Mouse (Mus musculus): ENCODE measurements around the gene Tnp1. TPM values are rescaled to one million over a fixed set of nuclear protein-coding genes. Genes with fewer than 3 reads are reported as not detected.

Tnp1 gene
- total RNA-seq, 2 experiments from 2014 or later = not detected

- no peak for DNase-seq
- intact Hi-C loops (cut with DNase I) = no loop called here
These were observed 11.1 kb upstream of the Tnp1 start for GRCm38 (mm10) chr1:73026786-73027299.

- intact Hi-C loops (cut with DNase I) = no loop called here
These were observed 10.4 kb upstream of the Tnp1 start for GRCm38 (mm10) chr1:73026157-73026556.

GRCm38 (mm10) chr1:73006847-73007246 is 8.9 kb downstream of the Tnp1 start:
- no peak for DNase-seq
- intact Hi-C loops (cut with DNase I) = no loop called here

More at GRCm38 (mm10) chr1:73026157-73026556, 10.4 kb upstream of the Tnp1 start:
- no peak for DNase-seq

GRCm38 (mm10) chr1:73004890-73005289 is 10.8 kb downstream of the Tnp1 start:
- intact Hi-C loops (cut with DNase I) = loop anchor here (5.0 kb wide), 1 partner anchor 817 kb away; no protein-coding TSS in a partner anchor
- DNase-seq = no peak

- DNase-seq = no peak
- intact Hi-C loops (cut with DNase I) = loop anchor here (5.0 kb wide), 1 partner anchor 820 kb away; no protein-coding TSS in a partner anchor
These were observed 13.1 kb downstream of the Tnp1 start for GRCm38 (mm10) chr1:73002637-73003036.

- intact Hi-C loops (cut with DNase I) = loop anchor here (5.0 kb wide), 1 partner anchor 820 kb away; no protein-coding TSS in a partner anchor
- DNase-seq = peak; percentile 25 to 54
These were observed 13.7 kb downstream of the Tnp1 start for GRCm38 (mm10) chr1:73001961-73002360.

GRCm38 (mm10) chr1:72994751-72995528 is 20.8 kb downstream of the Tnp1 start:
- intact Hi-C loops (cut with DNase I) = no loop called here
- DNase-seq = no peak

- DNase-seq = no peak
These were observed 22.7 kb downstream of the Tnp1 start for GRCm38 (mm10) chr1:72992944-72993464.

GRCm38 (mm10) chr1:72992209-72992608 is 23.5 kb downstream of the Tnp1 start:
- no peak for DNase-seq
- intact Hi-C loops (cut with DNase I) = no loop called here

More at GRCm38 (mm10) chr1:72992944-72993464, 22.7 kb downstream of the Tnp1 start:
- intact Hi-C loops (cut with DNase I) = no loop called here

GRCm38 (mm10) chr1:72988904-72989303 is 26.8 kb downstream of the Tnp1 start:
- DNase-seq = peak in 1 of 2 experiments; percentile 18
- intact Hi-C loops (cut with DNase I) = no loop called here

GRCm38 (mm10) chr1:72986715-72987114 is 29.0 kb downstream of the Tnp1 start:
- no peak for DNase-seq
- intact Hi-C loops (cut with DNase I) = no loop called here

GRCm38 (mm10) chr1:72978956-72979355 is 36.8 kb downstream of the Tnp1 start:
- intact Hi-C loops (cut with DNase I) = no loop called here

GRCm38 (mm10) chr1:72974226-72974625 is 41.5 kb downstream of the Tnp1 start:
- intact Hi-C loops (cut with DNase I) = no loop called here

More at GRCm38 (mm10) chr1:72978956-72979355, 36.8 kb downstream of the Tnp1 start:
- no peak for DNase-seq

GRCm38 (mm10) chr1:72970461-72970860 is 45.2 kb downstream of the Tnp1 start:
- intact Hi-C loops (cut with DNase I) = loop anchor here (2.0 kb wide), 1 partner anchor 66 kb away; no protein-coding TSS in a partner anchor
- DNase-seq = no peak

More at GRCm38 (mm10) chr1:72974226-72974625, 41.5 kb downstream of the Tnp1 start:
- peak; percentile 25 to 34 for DNase-seq

- DNase-seq = peak in 1 of 2 experiments; percentile 20
- intact Hi-C loops (cut with DNase I) = loop anchor here (5.0 to 10.0 kb wide), 2 partner anchors 92 to 306 kb away; no protein-coding TSS in a partner anchor
These were observed 46.4 kb downstream of the Tnp1 start for GRCm38 (mm10) chr1:72969113-72969812.

GRCm38 (mm10) chr1:72966423-72966822 is 49.3 kb downstream of the Tnp1 start:
- peak; percentile 54 to 65 for DNase-seq

More at GRCm38 (mm10) chr1:72966423-72966822, 49.3 kb downstream of the Tnp1 start:
- intact Hi-C loops (cut with DNase I) = loop anchor here (5.0 to 10.0 kb wide), 2 partner anchors 89 to 308 kb away; no protein-coding TSS in a partner anchor

Measured in gastrocnemius, postnatal 36 days (tissue).